Mouse (Mus musculus) testis, adult 2 months (tissue): ENCODE measurements around the gene Zcchc2.

Experiments
- CTCF ChIP-seq: fragments of 200-500 bp; IDR thresholded peaks from 2 replicates; pipeline ENCODE4 v1.5.1; 2012; ENCODE audit warnings: low read depth, mild to moderate bottlenecking, inconsistent platforms, low read length, moderate library complexity; ENCODE audit not compliant: control insufficient read depth, insufficient read depth, insufficient replicate concordance
- POLR2A ChIP-seq: fragments of 200-500 bp; IDR thresholded peaks from 2 replicates; pipeline ENCODE4 v1.6.1; 2012; ENCODE audit warnings: low read depth, mild to moderate bottlenecking, inconsistent platforms, low read length, moderate library complexity; ENCODE audit not compliant: control insufficient read depth

- TF ChIP-seq CTCF (no peak), POLR2A (no peak)
Observed at GRCm38 (mm10) chr1:105999802-106000201, 9.6 kb downstream of the Zcchc2 start.
